Mouse (Mus musculus) spleen, adult 2 months (tissue): ENCODE data around the gene Dnajc16. TPM values are rescaled to one million over a fixed set of nuclear protein-coding genes. Genes with fewer than 3 reads are reported as not detected.
A peak's percentile ranks its signal among the peaks of the same experiment; 100 is the strongest.

ENCODE experiments used
- DNase-seq, 2 experiments: peaks; one replicate each; pipeline versions ENCODE4 v3.0.0 to v3.0.0-alpha.2; 2012 to 2021; ENCODE audit warnings: low spot score in 2 of 2, low read depth in 1 of 2
- H3K27ac ChIP-seq: fragments of 200-500 bp; 2 replicates; pipeline ENCODE4 v1.5.1; 2012; ENCODE audit warnings: low read length, inconsistent platforms; ENCODE audit not compliant: insufficient read depth
- H3K27me3 ChIP-seq: fragments of 200-500 bp; 2 replicates; pipeline ENCODE4 v1.6.1; 2012; ENCODE audit warnings: mild to moderate bottlenecking, moderate library complexity, low read length, inconsistent platforms; ENCODE audit not compliant: control insufficient read depth, insufficient read depth
- H3K36me3 ChIP-seq: fragments of 200-500 bp; 2 replicates; pipeline ENCODE4 v1.6.1; 2012; ENCODE audit warnings: mild to moderate bottlenecking, low read length, inconsistent platforms; ENCODE audit not compliant: control insufficient read depth, insufficient read depth
- H3K4me1 ChIP-seq: fragments of 200-500 bp; 2 replicates; pipeline ENCODE4 v1.6.1; 2011; ENCODE audit warnings: inconsistent platforms; ENCODE audit not compliant: control insufficient read depth, insufficient read depth, insufficient read length
- H3K4me3 ChIP-seq: fragments of 200-500 bp; 2 replicates; pipeline ENCODE4 v1.5.1; 2011; ENCODE audit warnings: mild to moderate bottlenecking, inconsistent platforms; ENCODE audit not compliant: insufficient read depth, insufficient read length; ENCODE audit errors: extremely low read depth
- CTCF ChIP-seq: fragments of 200-500 bp; IDR thresholded peaks from 2 replicates; pipeline ENCODE4 v1.5.1; 2011; ENCODE audit warnings: mild to moderate bottlenecking, inconsistent platforms; ENCODE audit not compliant: insufficient read depth, insufficient read length, insufficient replicate concordance; ENCODE audit errors: extremely low read depth
- POLR2A ChIP-seq: fragments of 200-500 bp; IDR thresholded peaks from 2 replicates; pipeline ENCODE4 v1.6.1; 2011; ENCODE audit warnings: low read depth, low read length, inconsistent platforms
- WGBS: fragments of 180-500 bp; shearing (Covaris S2); methylation state at CpG from one replicate; pipeline ENCODE4 v1.1.7; 2018; 5-methylcytosine and 5-hydroxymethylcytosine counted together
- polyA plus RNA-seq: library from polyadenylated mRNA; depleted of rRNA; stranded (reverse); fragments of >200 nt; gene quantifications from 2 replicates; pipeline ENCODE4 v1.2.3, GENCODE M21; 2012

Dnajc16 gene
- polyA plus RNA-seq, 1 experiment: 6.6 TPM

DNA sequence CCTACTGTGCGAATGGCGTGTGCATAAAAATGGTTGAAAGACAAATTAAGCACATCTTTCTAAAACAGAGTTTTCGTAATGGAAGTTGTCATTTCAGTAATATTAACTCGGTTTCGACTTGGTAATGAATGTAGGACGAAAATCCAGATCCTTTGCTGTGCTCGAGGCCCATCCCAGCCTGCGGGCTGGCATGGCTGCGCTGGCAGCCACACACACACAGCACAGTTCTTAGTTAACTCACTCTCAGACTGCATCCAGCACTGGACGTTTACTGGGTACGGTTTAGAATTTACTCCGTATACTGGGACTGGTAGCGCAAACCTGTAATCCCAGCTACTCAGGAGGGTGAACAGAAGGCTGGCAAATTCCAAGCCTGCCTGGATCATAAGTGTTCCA, 67.1 kb downstream of the Dnajc16 start:
- H3K27ac ChIP-seq: peak overlapping the region; percentile 36
- peak overlapping the region; percentile 63 for H3K4me3 ChIP-seq
- H3K36me3 ChIP-seq: no peaks in the 10 kb centered on the region
- H3K4me1 ChIP-seq: 0 out of 2 replicates have a peak, but pooled peaks cover 8% of the 10 kb centered on the region
- no peak for DNase-seq
- TF ChIP-seq CTCF (no peak), POLR2A (no peak)
- no peaks in the 10 kb centered on the region for H3K27me3 ChIP-seq
- WGBS: 7% methylated on average over 13 of the region's 13 CpGs

DNA sequence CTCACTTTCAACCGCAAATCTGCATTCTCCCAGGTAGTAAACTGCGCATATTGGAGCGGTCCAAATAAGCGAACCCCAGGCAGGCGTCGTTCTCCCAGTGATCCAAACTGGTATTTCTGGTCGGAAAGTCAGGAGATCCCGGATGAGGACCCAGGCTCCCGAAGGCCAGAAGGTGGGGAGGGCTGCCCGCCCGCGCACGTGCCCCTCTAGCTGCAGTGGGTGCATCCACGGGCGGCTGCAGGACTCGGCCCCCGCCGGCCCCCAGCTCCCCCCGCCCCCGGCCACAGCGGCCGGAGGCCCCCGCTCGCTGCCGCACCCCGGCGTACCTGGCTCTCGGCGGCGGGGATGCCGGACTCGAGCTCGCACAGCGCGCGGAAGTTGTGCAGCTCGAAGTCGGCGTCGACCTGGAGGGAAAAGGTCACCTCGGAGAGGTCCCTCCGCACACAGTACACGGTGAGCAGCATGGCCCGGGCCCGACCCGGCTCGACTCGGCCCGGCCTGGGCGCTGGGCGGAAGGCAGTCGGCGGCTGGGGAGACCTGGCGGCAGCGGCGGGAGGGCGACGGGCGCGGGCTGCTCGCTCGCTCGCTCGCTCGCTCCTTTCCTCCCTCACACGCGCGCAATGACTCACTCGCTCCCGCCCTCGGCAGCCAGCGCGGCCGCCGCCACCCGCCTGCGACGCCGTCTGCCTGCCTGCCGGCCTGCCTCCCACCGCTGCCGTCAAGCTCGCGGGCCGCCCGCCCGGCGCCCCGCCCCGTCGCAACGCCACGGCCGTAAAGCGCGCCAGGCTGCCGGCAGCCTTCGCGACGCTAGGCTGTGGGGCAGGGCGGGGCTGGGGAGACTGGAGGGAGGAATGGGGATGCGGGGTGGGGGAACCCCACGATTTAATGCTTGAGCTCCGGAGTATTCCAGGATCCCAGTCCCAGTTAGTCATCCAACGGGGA, 67.7 kb downstream of the Dnajc16 start, which contains the start of gene Ddi2:
Gene Ddi2 (minus strand): TSS at position 689 of the 942 bp plus-strand sequence.
- H3K27ac ChIP-seq: peak within 1 kb of the TSS; percentile 89
- H3K4me3 ChIP-seq: peak within 1 kb of the TSS; percentile 87
- TF ChIP-seq POLR2A (peak; percentile 91), CTCF (no peak)
- no peaks in the 10 kb centered on the region for H3K36me3 ChIP-seq
- no peaks in the 10 kb centered on the region for H3K27me3 ChIP-seq
- peak; percentile 76 to 90 for DNase-seq
- 0 out of 2 replicates have a peak, but pooled peaks cover 10% of the 10 kb centered on the region for H3K4me1 ChIP-seq
- WGBS: under 1% methylated on average over 96 of the region's 105 CpGs

DNA sequence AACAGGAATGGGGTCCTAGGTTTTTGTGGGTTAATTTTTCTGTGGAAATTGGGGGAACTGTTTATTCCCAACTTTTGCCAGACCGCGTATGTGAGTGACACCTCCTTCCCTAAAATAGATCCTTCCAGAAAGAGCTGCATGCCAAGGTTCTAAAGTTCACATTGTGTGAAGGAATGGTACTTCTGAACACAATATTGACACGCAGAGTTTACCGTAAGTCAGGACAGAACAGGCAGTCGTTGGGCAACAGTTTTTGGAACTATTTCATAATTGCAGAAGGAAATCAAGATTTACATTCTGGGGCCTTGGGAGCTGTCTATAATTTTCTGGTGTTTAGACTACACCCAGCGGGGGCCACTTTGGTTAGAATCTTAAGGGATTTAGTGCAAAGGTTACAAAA, 68.8 kb downstream of the Dnajc16 start:
- 38% methylated on average over 6 of the region's 6 CpGs for WGBS
- no peak for DNase-seq
- Histone ChIP-seq H3K36me3 (no peaks in the 10 kb centered on the region), H3K4me3 (peak overlapping the region; percentile 87; the same call in 1 of the 2 replicates), H3K4me1 (0 out of 2 replicates have a peak, but pooled peaks cover 13% of the 10 kb centered on the region), H3K27ac (no peak overlapping the region), H3K27me3 (no peaks in the 10 kb centered on the region)
- TF ChIP-seq POLR2A (no peak), CTCF (no peak)

DNA sequence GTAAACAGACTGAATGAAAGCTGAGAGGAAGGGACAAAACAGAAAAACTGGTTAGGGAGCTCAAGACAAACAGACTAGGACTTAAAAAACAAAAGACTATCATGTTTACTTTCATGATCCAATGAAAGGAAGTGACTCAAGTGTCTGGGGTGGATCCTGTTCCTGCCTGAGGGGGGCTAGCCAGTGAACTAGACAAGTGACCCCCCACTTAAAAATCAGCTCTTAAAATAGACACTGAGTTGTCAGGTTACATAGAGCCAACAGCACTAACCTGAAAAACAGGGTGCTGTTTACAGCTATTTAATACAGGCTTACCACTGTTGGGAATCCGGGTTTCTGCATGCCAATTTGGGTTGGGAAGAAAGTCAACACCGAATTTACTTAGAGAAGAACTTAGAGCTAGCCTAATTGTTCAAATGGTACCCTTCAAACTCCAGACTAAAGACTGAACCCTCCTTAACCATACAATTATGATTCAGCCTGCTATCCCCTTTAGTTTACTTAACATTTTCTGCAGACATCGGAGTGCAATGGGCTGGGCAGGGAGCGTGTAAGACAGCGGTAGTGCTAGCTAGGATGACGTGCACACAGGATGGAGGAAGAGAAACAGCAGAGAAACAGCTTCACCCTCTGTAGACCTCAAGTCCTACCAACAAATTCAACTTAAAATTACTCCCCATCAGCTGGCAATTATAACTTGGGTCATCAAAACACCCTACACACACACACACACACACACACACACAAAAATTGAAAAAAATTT, 69.8 kb downstream of the Dnajc16 start:
- Histone ChIP-seq H3K27ac (0 out of 2 replicates have a peak overlapping the region, but pooled peaks have one; percentile 30), H3K27me3 (no peaks in the 10 kb centered on the region), H3K4me1 (peaks cover 18% of the 10 kb centered on the region; the same call in 1 of the 2 replicates), H3K4me3 (no peak overlapping the region), H3K36me3 (no peaks in the 10 kb centered on the region)
- WGBS: 27% methylated on average over 6 of the region's 6 CpGs
- DNase-seq: no peak
- no peak for TF ChIP-seq CTCF
- TF ChIP-seq POLR2A: no peak

DNA sequence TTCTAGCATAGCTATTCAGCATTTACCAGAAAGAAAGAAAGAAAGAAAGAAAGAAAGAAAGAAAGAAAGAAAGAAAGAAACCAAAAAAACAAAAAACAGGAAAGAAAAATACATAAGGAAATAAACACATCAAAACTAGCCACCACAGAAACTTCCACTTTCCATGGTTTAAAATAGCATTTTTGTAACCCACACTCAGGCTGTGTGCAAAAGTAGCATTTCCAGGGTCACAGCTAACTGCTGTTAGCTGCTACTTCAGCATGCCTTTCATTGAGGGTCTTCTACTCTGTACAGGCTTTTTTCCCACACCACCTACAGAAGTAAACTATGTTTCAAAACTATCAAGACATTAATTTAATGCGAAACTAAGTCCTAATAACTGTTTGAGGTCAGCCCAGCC, 71.4 kb downstream of the Dnajc16 start:
- WGBS: 88% methylated on average over 1 of the region's 1 CpGs
- H3K36me3 ChIP-seq: no peaks in the 10 kb centered on the region
- TF ChIP-seq CTCF (no peak), POLR2A (no peak)
- 0 out of 2 replicates have a peak overlapping the region, but pooled peaks have one; percentile 33 for H3K27ac ChIP-seq
- H3K27me3 ChIP-seq: no peaks in the 10 kb centered on the region
- H3K4me1 ChIP-seq: peaks cover 23% of the 10 kb centered on the region; the same call in 1 of the 2 replicates
- H3K4me3 ChIP-seq: no peak overlapping the region
- DNase-seq: no peak

DNA sequence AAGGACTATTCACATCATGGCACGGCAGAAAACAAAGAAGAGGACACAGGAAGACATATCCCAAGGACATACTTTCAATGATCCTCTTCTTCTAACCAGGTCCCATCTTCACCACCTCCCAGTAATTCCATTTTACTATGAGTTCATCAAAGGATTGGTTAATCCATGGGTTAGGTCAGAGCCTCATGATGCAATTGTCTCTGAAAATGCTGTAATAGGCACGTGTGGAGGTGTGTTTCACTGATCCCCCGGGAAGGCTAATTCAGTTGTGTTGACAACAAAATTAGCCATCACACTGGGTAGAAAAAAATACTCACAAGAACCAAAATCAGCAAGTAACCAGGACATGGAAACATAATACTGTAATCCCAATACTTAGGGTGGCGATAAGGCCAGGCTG, 73.1 kb downstream of the Dnajc16 start:
- no peaks in the 10 kb centered on the region for H3K27me3 ChIP-seq
- 88% methylated on average over 4 of the region's 4 CpGs for WGBS
- no peak overlapping the region for H3K4me3 ChIP-seq
- peaks cover 5% of the 10 kb centered on the region for H3K36me3 ChIP-seq
- no peak overlapping the region for H3K27ac ChIP-seq
- no peak for DNase-seq
- H3K4me1 ChIP-seq: peaks cover 29% of the 10 kb centered on the region; the same call in 1 of the 2 replicates
- no peak for TF ChIP-seq POLR2A
- no peak for TF ChIP-seq CTCF
